Mouse (Mus musculus) stomach, postnatal 0 days (tissue): ENCODE results near the gene Idua. TPM values are rescaled to one million over a fixed set of nuclear protein-coding genes. Genes with fewer than 3 reads are reported as not detected.

ENCODE experiments used
- ATAC-seq: fragments of 200-750 bp; cut with Nextera tagmentation; 2 replicates; pipeline ENCODE4 v1.8.0; 2017; ENCODE audit not compliant: low FRiP score, low TSS enrichment
- DNase-seq: peaks from one replicate; pipeline ENCODE4 v3.0.0-alpha.2; 2016; ENCODE audit warnings: low spot score
- H3K27ac ChIP-seq: fragments of 300-500 bp; sonication (generic); replicated peaks from 2 replicates; pipeline ENCODE4 v1.5.1; 2014; ENCODE audit warnings: mild to moderate bottlenecking, control low read depth
- H3K27me3 ChIP-seq: fragments of 300-500 bp; sonication (generic); 2 replicates; pipeline ENCODE4 v1.6.1; 2014; ENCODE audit warnings: low read length; ENCODE audit not compliant: control insufficient read depth, insufficient read depth
- H3K36me3 ChIP-seq: fragments of 300-500 bp; sonication (generic); 2 replicates; pipeline ENCODE4 v1.6.1; 2014; ENCODE audit warnings: low read length, mixed read lengths; ENCODE audit not compliant: control insufficient read depth, insufficient read depth
- H3K4me1 ChIP-seq: fragments of 300-500 bp; sonication (generic); replicated peaks from 2 replicates; pipeline ENCODE4 v1.6.1; 2014; ENCODE audit warnings: antibody characterized with exemption; ENCODE audit not compliant: control insufficient read depth, insufficient read depth
- H3K4me2 ChIP-seq: fragments of 300-500 bp; sonication (generic); replicated peaks from 2 replicates; pipeline ENCODE4 v1.6.1; 2014; ENCODE audit warnings: low read depth, mild to moderate bottlenecking, control low read depth, moderate library complexity
- H3K4me3 ChIP-seq: fragments of 300-500 bp; sonication (generic); 2 replicates; pipeline ENCODE4 v1.5.1; 2014; ENCODE audit warnings: low read depth, low read length, control low read depth
- H3K9ac ChIP-seq: fragments of 300-500 bp; sonication (generic); 2 replicates; pipeline ENCODE4 v1.6.1; 2014; ENCODE audit warnings: mild to moderate bottlenecking, low read length, control low read depth, mixed read lengths
- H3K9me3 ChIP-seq: fragments of 300-500 bp; sonication (generic); 2 replicates; pipeline ENCODE4 v1.6.1; 2016; ENCODE audit warnings: low read length; ENCODE audit not compliant: control insufficient read depth
- CTCF ChIP-seq: IDR thresholded peaks from 2 replicates; pipeline ENCODE4 v1.5.1; 2016; ENCODE audit warnings: antibody characterized with exemption, low read depth, mild to moderate bottlenecking, moderate library complexity
- EP300 ChIP-seq: optimal IDR thresholded peaks from 2 replicates; pipeline ENCODE3; 2016; ENCODE audit warnings: antibody characterized with exemption
- WGBS: fragments of 180-500 bp; shearing (Covaris S2); extraction: QIAGEN DNeasy Blood & Tissue Kit; methylation state at CpG from one replicate; pipeline ENCODE4 v1.1.7; 2014; 5-methylcytosine and 5-hydroxymethylcytosine counted together
- polyA plus RNA-seq: library from polyadenylated mRNA; unstranded; fragments of >200 nt; fragmentation: Nextera tagmentation; extraction: Ambion mirVana; gene quantifications from 2 replicates; pipeline ENCODE4 v1.2.1, GENCODE M21; 2015

Gene Idua
- polyA plus RNA-seq, 1 experiment from 2014 or later = 5.3 TPM

DNA sequence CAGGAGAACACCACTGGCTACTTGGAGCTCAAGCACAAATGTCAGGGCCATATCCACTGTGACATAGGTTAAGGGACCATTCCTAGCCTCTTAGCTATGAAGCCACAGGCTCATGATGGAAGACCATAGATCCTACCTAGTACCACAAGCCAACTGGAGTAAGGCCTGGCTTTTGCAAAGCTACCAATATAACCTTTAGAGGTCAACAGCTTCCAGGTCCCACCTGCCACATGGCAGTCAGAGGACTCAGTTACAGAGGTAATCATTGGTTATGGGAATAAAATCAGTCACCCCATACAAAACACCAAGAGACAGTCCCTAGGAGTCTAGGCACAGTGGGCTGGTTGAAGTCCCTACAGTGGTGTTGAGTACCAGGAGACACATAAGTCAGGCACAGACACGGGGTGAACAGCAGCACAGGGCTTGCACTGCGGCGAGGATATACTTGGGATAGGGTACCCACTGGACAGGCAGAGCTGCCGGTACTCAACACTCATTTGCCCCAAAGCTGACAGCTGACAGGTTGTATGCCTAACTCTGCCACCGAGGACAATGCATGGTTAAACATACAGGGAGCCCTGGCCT lies 8.9 kb upstream of the Idua start:
- Histone ChIP-seq H3K9me3 (no peaks in the 10 kb centered on the region), H3K4me2 (no peak overlapping the region), H3K27ac (no peak overlapping the region), H3K36me3 (peaks cover 38% of the 10 kb centered on the region), H3K27me3 (no peaks in the 10 kb centered on the region), H3K4me1 (no peaks in the 10 kb centered on the region), H3K4me3 (no peak overlapping the region), H3K9ac (no peak overlapping the region)
- DNase-seq = no peak
- no peak for ATAC-seq
- no peak for TF ChIP-seq CTCF
- WGBS = 79% methylated on average over 5 of the region's 5 CpGs

GRCm38 (mm10) chr5:108651823-108652222 lies 8.3 kb upstream of the Idua start:
- no peaks in the 10 kb centered on the region for H3K27me3 ChIP-seq
- no peak overlapping the region for H3K27ac ChIP-seq
- H3K4me3 ChIP-seq = no peak overlapping the region
- H3K4me1 ChIP-seq = no peaks in the 10 kb centered on the region
- no peak overlapping the region for H3K9ac ChIP-seq
- TF ChIP-seq CTCF = peak; percentile 84
- no peak for TF ChIP-seq EP300
- peak; percentile 75 for ATAC-seq
- H3K9me3 ChIP-seq = no peaks in the 10 kb centered on the region
- H3K36me3 ChIP-seq = peaks cover 35% of the 10 kb centered on the region
- no peak overlapping the region for H3K4me2 ChIP-seq
- DNase-seq = peak; percentile 55
- 62% methylated on average over 1 of the region's 1 CpGs for WGBS

DNA sequence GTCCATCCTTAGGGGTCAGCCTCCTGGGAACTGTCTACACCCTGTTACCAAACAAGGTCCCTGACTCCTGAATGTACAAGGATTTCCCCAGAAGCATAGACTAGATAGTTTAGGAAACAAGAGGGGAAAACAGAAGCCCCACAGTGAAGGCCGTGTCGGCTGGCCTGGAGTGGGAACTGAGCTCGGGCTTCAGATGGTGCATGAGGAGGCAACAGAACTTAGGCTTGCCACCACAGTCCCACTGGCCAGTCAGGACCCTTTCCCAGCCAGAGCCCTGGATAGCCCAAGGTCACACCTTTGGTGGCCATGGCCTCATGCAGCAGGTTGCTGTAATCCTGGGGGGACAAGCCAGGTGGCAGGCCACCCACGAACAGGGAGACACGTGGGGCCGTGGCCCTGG lies 6.8 kb upstream of the Idua start:
- no peaks in the 10 kb centered on the region for H3K9me3 ChIP-seq
- no peak overlapping the region for H3K9ac ChIP-seq
- peaks cover 26% of the 10 kb centered on the region for H3K36me3 ChIP-seq
- H3K4me2 ChIP-seq = no peak overlapping the region
- TF ChIP-seq CTCF (no peak), EP300 (no peak)
- no peak overlapping the region for H3K27ac ChIP-seq
- 87% methylated on average over 6 of the region's 6 CpGs for WGBS
- no peaks in the 10 kb centered on the region for H3K4me1 ChIP-seq
- no peak for DNase-seq
- H3K27me3 ChIP-seq = no peaks in the 10 kb centered on the region
- H3K4me3 ChIP-seq = no peak overlapping the region
- ATAC-seq = no peak

DNA sequence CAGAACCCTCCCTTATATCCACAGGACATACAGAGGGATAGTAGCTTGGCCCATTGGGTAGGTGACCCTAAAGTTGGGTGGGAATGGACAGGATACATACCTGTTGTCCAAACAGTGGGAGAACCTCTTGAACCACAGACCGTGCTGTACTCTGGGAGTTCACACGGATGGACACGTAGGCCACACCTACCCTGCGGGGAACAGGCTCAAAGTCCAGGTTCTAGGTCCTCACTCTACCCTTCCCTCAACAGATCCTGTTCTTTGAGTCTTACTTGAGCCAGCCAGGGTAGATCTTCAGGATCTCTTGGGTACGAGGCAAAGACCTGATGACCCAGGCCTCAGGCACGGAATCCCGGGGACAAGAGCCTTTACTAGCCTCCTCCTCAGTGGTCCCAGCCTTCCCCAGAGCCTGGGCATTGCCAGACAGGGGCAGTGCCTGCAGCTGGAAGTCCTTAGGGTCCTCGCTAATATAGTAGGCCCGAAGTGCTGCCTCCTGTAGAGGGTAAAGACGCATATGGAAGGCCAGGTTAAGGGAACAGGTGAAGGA lies 5.6 kb upstream of the Idua start:
- ATAC-seq (peak; percentile 13; the same call in 1 of the 2 replicates), DNase-seq (no peak)
- H3K4me2 ChIP-seq = no peak overlapping the region
- WGBS = 89% methylated on average over 10 of the region's 10 CpGs
- H3K9me3 ChIP-seq = no peaks in the 10 kb centered on the region
- H3K4me1 ChIP-seq = no peaks in the 10 kb centered on the region; the same call in 1 of the 2 replicates
- peaks cover 17% of the 10 kb centered on the region; the same call in 1 of the 2 replicates for H3K36me3 ChIP-seq
- TF ChIP-seq EP300 = no peak
- TF ChIP-seq CTCF = no peak
- no peak overlapping the region for H3K9ac ChIP-seq
- no peak overlapping the region for H3K4me3 ChIP-seq
- no peak overlapping the region for H3K27ac ChIP-seq
- no peaks in the 10 kb centered on the region for H3K27me3 ChIP-seq

DNA sequence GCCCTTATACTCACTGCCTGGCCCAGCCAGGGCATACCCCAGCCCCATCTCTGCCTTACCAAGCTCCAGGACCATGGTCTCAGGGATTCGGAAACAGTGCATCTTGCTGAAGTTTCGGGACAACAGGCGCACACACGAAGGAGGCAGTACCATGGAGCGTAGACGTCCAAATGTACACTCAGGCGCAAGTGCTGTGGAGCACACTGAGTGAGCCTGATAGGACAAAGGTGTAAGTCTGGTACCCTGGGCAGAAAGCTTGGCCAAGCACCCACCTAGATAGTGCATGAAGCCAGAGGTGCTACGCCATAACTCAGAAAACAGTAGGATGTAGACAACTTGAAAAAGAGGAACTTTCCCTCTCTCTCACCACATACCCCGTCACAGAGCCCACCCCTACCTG lies 4.8 kb upstream of the Idua start:
- ATAC-seq (no peak), DNase-seq (no peak)
- H3K4me3 ChIP-seq = no peak overlapping the region
- no peak overlapping the region for H3K9ac ChIP-seq
- TF ChIP-seq CTCF (no peak), EP300 (no peak)
- no peak overlapping the region for H3K4me2 ChIP-seq
- no peak overlapping the region for H3K27ac ChIP-seq
- no peaks in the 10 kb centered on the region for H3K27me3 ChIP-seq
- 98% methylated on average over 9 of the region's 9 CpGs for WGBS
- peaks cover 3% of the 10 kb centered on the region for H3K4me1 ChIP-seq
- H3K9me3 ChIP-seq = no peaks in the 10 kb centered on the region
- H3K36me3 ChIP-seq = peaks cover 16% of the 10 kb centered on the region; the same call in 1 of the 2 replicates

DNA sequence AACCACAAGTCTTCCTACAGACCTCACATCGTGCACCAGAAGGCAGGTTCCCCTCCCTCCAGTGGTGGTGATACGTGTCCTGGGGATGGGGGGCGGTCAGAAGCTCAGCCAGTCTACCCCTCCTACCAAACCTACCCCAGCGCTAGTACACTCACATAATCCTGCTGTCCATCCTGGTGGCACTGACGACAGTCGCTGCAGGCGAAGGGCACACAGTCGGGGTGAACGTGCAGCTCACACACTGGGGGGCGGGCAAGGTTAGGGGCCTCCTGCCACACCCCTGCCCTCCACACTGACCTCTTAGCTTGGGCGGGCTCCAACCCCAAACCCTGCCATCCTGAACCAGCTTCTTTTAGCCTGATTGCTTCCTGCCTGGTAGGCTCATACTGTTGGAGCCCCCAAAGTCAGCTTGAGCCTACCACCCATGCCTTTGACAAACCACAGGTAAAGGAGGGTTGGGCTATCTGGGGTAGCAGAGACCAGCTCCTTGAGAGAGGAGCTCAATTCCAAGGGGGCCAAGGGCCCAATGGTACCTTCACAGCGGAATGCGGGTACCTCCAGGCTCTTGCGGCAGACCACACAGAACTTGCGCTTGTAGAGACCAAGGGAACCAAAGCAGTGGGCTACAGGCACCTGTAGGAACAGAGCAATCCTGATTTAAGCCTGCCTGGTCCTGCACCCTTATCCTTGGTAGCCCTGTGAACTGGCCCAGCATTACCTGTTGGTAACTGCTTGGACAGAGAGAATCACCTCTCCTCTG lies 4.1 kb upstream of the Idua start:
- no peaks in the 10 kb centered on the region for H3K27me3 ChIP-seq
- H3K9me3 ChIP-seq = no peaks in the 10 kb centered on the region
- WGBS = 89% methylated on average over 15 of the region's 15 CpGs
- no peak for DNase-seq
- TF ChIP-seq CTCF (no peak), EP300 (no peak)
- H3K27ac ChIP-seq = no peak overlapping the region
- H3K4me3 ChIP-seq = no peak overlapping the region
- no peak overlapping the region for H3K9ac ChIP-seq
- H3K36me3 ChIP-seq = peaks cover 16% of the 10 kb centered on the region; the same call in 1 of the 2 replicates
- ATAC-seq = no peak
- H3K4me1 ChIP-seq = peaks cover 5% of the 10 kb centered on the region
- H3K4me2 ChIP-seq = no peak overlapping the region
